Mouse (Mus musculus): ENCODE measurements around the gene P4htm.

P4htm gene

GRCm38 (mm10) chr9:108563671-108564070, 33.8 kb downstream of the P4htm start:
- no peak for DNase-seq (ENCODE audit: extremely low read depth, insufficient read length, low spot score)

- peak; percentile 97 for DNase-seq (ENCODE audit: extremely low read depth, insufficient read length, low spot score)
These were observed 37.1 kb downstream of the P4htm start, which contains the start of gene Impdh2 for GRCm38 (mm10) chr9:108560227-108560841. Impdh2 (plus strand) TSS chr9:108560286.

DNA sequence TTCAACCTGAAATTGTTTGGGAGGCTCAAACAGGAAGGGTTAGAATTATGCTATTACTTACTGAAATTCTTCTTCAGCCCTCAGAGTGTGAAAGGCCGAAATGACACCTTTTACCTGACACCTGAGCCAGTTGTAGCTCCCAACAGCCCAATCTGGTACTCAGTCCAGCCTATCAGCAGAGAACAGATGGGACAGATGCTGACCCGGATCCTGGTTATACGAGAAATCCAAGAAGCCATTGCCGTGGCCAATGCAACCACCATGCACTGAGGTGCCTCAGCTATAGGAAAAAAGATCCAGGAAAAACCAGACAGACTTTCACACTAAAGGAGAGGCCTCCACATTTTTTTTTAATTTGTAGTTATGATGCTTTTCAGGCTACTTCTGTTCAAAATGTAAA, 38.3 kb downstream of the P4htm start:
- no peak for DNase-seq (ENCODE audit: extremely low read depth, insufficient read length, low spot score)

DNA sequence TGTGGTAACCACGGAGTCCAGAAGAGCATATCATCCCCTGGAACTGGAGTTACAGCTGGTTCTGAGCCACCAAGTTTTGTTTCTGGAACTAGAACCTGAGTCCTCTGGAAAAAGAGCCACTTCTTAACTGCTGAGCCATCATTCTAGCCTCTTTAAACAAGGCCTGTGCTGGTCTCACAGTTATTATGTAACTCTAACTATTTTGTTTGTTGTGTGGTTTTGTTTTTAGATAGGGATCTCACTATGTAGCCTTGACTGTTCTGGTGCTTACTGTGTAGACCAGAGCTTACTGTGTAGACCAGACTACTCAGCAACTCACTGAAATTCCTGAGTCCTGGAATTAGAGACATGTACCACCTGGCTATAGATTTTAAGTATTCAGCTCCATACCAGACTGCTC, 50.6 kb downstream of the P4htm start:
- DNase-seq (ENCODE audit: extremely low read depth, insufficient read length, low spot score) = no peak

GRCm38 (mm10) chr9:108545986-108546385, 51.5 kb downstream of the P4htm start:
- no peak for DNase-seq (ENCODE audit: extremely low read depth, insufficient read length, low spot score)

DNA sequence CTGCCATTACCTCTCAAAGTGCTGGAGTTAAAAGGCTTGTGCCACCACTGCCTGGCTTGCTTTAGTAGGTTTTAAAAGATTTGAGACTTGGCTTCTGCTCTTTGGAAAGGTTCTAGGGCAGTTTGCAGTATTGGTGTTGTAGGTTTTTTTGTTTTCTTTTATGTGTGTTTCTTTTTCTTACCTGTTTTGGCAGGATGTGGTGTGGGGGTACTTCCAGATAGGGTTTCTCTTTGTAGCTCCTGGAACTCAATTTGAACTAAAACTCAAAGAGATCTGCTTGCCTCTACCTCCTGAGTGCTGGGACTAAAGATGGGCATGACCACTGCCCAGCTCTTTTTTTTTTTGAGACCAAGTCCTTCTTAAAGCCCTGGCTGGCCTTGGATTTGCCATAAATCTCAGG, 56.6 kb downstream of the P4htm start:
- no peak for DNase-seq (ENCODE audit: extremely low read depth, insufficient read length, low spot score)

GRCm38 (mm10) chr9:108531496-108531895, 66.0 kb downstream of the P4htm start:
- no peak for DNase-seq (ENCODE audit: extremely low read depth, insufficient read length, low spot score)

- DNase-seq (ENCODE audit: extremely low read depth, insufficient read length, low spot score) = no peak
These were observed 66.5 kb downstream of the P4htm start for GRCm38 (mm10) chr9:108530954-108531353.
